Comparison of ENCODE assay signal across 10 mouse cellular contexts in the genomic region with DNA sequence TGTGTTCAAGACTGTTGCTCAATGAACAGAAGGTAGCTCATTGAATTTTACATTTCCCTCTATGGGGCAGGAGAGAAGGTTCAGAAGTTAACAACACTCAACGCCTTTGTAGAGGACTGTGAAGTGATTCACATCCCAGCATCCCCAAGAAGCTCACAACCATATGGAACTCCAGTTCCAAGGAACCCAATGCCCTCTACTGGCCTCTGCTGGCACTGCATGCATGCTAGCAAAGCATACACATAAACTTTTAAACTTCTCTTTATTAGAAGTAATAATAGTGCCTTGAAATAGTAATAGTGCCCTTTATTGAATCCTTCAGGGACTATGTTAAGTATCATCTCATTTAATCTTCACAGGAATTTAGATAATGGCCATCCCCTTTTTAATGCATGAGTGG. TPM values are rescaled to one million over a fixed set of nuclear protein-coding genes. Genes with fewer than 3 reads are reported as not detected.
A peak's percentile ranks its signal among the peaks of the same experiment; 100 is the strongest.
DNase-seq lines count a peak whose midpoint lies in the region; ATAC-seq lines count a peak whose summit lies in the region.
"Had no signal": no experiment of that assay in that cellular context is flagged by ENCODE, and none has a peak within 500 bp of the region (broad histone marks: within the 10 kb centered on the region; RNA-seq: fewer than 3 reads in every experiment).

No protein-coding gene starts in this region.

- no peak for ATAC-seq in monocyte, adult 5-6 weeks (replicated peaks; ENCODE audit: insufficient number of reproducible peaks, low FRiP score, low TSS enrichment, poor library complexity, severe bottlenecking)
- ATAC-seq: activated CD4-positive, CD25-positive, alpha-beta regulatory T cell, adult 4 months had no signal

- peak; percentile 24 to 29 for DNase-seq in kidney, postnatal 4 days
- DNase-seq in kidney, adult 9 months = no peak
- peak; percentile 33 for DNase-seq in 3T3-L1 (ENCODE audit: low read depth, low spot score)
- peak; percentile 43 to 46 for DNase-seq in B cell, adult 2 months
- DNase-seq in induced T-regulatory cell, adult 2 months (ENCODE audit: low read depth) = peak; percentile 54
- DNase-seq in ovary, adult 18-20 months (ENCODE audit: low spot score) = no peak
- DNase-seq: cerebellum, adult 11-12 months; retina, postnatal 1 day had no signal

RNA-seq across cellular contexts. Expression of a gene that starts 9.3 kb away (rescaled TPM):
- 41.3 to 81.6 TPM (median 50.3 TPM) in 3 replicates for total RNA-seq in monocyte, adult 5-6 weeks (2017)

Comparison
In these comparisons a context has a peak if more than half of its experiments do, and no peak if none do; other contexts are left out.
1. DNase-seq: peak in kidney, postnatal 4 days (2 of 2), 3T3-L1 (single experiment), B cell, adult 2 months (2 of 2) and induced T-regulatory cell, adult 2 months (single experiment); none in kidney, adult 9 months (single experiment) and ovary, adult 18-20 months (single experiment).